Mouse (Mus musculus): ENCODE results near the gene Ufsp1.
"Not testable (repeated sequence)": the region's sequence is repeated elsewhere in the genome, so short reads cannot be mapped to it uniquely, and the experiment has no call there.

The Ufsp1 gene

DNA sequence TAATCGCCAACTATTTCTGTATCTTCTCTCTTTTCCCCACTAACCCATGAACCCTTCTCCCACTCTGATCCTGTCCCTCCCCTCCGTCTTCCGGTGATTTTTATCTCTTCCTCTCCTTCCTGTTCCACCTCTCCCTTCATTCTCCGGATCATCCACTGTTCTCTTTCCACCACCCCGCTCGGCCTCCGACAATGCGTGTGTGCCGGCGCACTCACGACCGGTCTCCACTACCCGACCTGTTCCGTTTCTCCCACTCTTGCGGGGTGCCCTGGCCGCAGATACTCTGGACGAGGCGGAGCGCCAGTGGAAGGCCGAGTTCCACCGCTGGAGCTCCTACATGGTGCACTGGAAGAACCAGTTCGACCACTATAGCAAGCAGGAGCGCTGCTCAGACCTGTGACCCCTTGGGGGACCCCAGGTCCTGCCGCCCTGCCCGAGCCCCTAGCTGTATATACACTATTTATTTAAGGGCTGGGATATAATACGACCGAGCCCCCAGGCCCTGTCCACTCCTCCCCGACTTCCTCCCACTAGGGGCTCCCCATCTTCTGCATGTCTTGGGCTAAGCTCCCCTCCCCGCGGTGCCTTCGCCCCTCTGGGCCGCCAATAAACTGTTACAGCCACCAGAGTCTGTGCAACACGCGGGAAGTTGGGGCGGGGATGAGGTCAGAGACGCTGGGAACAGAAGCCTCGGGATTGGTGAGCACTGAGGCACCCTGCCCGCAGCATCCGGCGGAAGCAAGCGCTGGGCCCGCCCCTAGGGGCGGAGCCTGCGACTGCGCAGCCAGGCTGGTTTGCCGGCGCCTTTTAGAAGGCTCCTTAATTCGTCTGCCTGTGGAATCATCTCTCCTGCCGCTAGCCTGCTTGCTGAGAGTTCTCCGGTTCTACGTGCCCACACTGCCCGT, at the start of gene Ufsp1:
Gene Ufsp1 (plus strand): TSS at position 791 of the 905 bp plus-strand sequence.
- peak; percentile 94 to 95 for DNase-seq (ENCODE audit: low spot score in 2 of 2)

DNA sequence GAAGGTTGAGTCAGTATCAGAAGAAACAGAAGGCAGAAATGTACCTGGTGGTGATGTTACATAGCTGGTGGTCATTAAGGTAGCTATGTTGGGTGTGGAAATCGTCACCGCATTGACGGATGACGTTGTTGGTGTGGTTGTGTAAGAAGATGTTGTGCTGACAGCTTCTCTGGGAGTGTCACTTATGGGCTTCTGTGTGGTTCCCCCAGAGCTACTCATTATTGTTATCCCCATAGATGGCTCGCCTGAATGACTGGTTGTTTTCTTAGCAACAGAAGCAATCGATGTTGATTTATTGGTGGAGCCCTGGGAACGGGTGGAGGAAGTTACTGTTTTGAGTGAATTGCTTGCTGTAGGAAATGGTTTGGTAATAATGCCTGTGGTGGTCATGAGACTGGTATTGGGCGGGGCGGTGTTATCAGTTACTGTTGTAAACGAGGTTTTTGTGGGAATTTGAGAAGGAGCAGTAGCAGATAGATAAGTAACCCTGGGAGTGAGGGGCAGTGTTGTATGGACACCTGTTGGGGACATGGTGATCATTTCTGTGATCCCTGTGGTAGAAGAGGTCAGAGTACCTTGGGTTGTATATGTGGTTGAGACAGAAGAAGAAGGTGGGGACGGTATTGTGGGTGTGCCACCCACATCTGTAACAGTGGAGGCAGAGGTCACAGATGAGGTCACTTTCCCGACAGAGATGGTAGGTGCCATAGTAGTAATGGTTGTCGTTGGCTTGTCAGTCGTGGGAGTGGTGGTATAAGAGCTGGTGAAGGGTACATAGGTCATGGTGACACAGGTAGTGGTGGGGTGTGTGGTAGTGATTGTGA, 30.3 kb upstream of the Ufsp1 start:
- no peak for DNase-seq (ENCODE audit: low spot score in 2 of 2)

DNA sequence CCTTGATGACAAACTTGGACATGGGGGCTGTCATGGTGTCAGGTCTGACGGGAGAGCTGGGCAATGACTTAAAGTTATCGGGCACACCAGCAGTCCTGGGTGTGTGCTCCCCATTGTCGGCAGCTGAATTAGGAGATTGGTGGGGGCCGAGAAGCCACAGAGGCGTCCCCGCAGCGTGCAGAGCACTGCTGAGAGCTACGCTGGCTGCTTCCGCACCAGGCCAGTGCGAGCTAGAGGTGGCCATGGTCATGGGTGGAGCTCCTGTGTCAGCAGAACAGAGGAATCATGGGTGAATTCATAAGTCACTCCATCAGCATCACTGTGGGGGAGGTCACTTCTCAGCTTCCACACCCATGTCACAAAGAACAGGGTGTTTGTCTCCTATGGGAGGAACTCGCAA, 29.6 kb upstream of the Ufsp1 start:
- DNase-seq (ENCODE audit: low spot score in 2 of 2): no peak

DNA sequence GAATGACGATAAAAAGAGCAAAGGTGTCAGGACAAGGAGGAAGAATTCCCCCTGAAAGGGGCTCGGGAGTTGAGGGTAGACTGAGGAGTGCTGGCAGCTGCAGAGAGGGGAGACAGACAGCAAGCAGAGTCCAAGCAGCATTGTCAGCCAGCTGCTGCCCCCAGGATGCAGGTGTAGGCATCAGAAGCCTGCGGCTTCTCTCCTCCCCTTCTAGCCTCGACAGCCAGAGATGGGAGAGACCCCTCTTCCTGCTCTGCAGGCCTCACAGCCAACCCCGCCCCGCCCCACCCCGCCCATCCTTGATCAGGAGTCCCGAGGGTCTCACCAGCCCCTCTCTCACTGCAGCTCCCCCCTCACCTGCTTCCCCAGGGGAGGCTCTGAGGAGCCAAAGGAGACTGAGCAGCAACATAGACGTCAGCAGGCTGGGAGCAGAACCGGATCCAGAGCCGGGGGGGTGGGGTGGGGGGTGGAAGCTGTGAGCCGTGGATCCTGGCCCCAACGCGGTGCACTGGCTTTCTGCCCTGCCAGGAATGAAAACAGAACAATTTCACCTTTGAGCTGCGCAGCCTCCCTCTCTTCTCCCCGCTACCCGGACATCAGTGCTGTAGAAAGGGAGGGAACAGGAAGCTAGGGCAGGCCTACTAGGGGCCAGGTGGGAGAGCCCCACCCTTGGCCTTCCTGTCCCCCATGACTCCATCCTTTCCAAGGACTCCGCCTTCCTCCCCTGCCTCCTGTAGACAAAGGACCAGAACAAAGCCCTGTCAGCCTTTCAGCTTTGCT, 26.1 kb upstream of the Ufsp1 start:
- DNase-seq (ENCODE audit: low spot score in 2 of 2): peak in 1 of 2 experiments; percentile 55

DNA sequence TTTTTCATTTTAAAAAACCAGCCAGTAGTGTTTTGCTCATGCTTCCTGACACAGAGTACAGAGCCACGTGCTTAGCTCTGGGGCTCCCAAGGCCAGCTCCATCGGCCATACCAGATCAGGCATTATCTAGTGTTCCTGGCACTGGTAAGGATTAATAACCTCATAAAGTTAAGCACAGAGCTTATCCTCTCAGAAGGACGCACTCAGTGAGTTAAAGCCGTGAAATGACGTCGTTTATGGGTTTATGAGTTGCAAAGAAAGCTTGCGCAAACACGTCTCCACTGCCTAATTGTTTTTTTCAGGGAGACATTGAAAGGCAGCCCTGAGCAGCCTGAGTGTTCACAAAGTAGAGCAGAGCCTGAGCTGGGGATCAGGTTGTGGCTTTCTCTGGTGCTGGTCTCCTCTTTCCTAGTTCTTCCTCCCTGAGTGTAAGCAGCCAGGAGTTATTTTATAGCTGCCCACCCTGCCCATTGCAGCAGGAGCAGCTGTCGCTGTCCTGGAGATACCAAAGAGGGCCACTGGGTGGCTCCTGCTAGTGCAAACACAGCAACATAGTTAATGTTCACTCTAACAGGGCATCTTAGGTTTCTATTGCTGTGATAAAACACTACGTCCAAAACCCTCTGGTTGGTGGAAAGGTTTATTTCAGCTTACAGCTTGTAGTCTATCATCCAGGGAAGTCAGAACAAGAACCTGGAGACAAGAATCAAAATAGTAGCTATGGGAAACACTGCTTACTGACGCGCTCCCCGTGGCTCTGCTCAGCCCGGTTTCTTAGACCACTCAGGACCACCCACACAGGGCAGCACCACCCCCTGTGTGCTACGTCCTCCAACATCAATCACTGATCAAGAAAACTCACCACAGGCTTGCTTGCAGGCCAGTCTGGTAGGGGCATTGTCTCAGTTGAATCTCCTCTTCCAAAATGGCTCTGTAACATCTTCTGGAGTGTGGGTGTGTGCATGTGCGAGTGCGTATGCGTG, 16.8 kb upstream of the Ufsp1 start:
- no peak for DNase-seq (ENCODE audit: low spot score in 2 of 2)

DNA sequence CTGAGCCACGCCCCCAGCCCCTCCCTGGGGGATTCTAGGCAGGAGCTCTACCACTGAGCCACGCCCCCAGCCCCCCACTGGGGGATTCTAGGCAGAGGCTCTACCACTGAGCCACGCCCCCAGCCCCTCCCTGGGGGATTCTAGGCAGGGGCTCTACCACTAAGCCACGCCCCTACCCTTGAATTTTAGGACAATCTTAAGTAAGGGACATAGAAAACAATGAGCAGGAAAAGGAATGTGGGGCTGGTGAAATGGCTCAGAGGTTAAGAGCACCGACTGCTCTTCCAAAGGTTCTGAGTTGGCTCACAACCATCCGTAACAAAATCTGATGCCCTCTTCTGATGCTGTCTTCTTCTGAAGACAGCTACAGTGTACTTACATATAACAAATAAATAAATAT, 10.0 kb upstream of the Ufsp1 start:
- not testable (repeated sequence) for DNase-seq (ENCODE audit: low spot score in 2 of 2)

DNA sequence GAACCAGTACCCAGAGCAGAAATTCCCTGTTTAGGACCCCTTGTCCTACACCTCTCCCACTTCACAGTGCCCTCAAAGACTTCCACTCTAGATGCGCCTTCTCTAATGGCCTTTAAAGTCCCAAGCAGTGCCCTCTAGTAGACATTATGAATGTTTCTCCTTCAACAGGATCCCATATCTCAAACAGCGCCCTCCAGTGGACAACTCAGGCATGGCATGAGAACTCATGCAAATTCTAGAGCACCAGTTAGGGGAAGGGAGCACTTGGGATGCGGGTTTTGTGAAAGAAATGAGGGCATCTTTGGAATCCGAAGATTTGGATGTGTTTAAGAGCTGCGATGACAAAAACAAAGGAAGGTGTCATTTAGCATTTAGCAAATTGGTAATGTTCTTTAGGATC, 9.4 kb upstream of the Ufsp1 start:
- DNase-seq (ENCODE audit: low spot score in 2 of 2): no peak

DNA sequence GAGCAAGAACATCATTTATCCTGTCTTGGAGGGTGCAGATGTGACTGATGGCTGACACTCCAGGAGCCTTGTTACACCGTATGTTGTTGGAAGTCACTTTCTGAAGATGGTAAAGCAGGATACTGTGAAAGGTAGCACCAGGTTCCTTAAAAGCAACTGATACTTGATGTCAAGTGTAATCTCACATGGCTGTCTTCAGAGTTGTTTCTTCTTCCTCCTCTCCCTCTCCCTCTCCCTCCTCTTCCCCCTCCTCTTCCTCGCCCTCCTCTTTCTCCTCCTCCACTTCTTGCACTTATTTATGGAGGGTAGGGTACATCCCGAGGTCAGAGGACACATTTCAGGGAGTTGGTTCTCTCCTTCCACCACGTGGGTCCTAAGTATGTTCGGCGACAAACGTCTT, 8.4 kb upstream of the Ufsp1 start:
- no peak for DNase-seq (ENCODE audit: low spot score in 2 of 2)

DNA sequence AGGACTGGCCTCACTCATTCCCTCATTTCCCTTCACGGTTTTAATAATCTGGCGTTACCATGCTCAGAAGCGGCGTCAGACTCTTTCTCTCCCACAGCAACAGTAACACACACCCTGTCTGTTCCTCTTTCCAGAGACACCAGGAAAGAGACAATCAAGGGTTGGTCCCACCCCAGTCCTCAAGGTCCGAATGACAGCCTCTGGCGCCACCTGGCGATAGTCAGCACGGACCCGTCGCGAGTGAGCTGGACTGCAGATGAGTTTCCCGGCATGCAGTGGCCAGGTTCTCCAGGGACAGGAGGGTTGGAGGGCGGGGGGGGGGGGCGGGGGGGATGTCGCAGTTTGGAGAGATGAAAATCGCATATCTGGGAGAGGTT, 7.8 kb upstream of the Ufsp1 start:
- DNase-seq (ENCODE audit: low spot score in 2 of 2): peak; percentile 81 to 88

DNA sequence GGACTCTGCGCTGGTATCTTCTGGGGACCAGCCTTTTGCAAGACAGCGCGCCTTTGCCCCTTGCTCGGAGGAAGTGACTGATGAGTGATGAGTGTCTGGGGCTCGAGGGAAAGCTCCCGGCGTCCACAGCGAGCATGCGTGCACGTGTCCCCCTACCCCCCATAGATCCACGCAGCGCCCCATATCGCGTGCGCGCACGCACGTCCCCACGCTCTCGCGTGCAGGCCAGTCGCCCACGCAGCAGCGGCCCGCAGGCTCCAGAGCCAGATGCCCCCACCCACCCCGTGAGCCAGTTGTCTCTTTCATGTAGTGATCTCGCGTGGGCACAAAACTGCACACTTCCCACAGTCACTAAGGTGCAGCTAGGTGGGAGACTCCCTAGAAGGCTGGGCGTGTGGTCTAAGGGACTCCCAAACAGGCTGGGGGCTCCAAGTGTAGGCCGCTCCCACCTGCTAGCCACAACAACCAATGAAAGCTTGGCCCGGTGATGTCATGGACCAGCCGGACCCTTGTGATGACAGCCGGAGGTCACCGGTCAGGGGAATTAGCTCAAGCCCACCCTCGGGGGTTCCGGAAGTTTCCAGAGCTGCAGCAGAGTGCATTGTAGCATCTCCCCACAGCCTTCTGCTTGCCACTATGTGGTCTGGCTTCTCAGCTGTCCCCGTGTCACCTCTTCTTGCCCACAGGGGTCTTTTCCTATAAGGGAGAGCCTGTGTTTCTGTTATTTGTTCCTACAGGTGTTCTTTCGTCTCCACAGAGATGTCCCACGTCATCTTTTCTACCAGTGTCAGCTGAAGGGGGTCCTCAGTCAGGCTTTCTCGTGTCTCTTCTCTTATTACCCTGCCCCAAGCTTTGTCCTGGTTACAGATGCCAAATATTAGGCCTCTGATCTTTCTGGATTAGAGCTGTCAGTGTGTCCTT, 7.1 kb upstream of the Ufsp1 start, which contains the start of gene Ache:
Gene Ache (plus strand): TSS at position 488 of the 921 bp plus-strand sequence.
- no peak for DNase-seq (ENCODE audit: low spot score in 2 of 2)

DNA sequence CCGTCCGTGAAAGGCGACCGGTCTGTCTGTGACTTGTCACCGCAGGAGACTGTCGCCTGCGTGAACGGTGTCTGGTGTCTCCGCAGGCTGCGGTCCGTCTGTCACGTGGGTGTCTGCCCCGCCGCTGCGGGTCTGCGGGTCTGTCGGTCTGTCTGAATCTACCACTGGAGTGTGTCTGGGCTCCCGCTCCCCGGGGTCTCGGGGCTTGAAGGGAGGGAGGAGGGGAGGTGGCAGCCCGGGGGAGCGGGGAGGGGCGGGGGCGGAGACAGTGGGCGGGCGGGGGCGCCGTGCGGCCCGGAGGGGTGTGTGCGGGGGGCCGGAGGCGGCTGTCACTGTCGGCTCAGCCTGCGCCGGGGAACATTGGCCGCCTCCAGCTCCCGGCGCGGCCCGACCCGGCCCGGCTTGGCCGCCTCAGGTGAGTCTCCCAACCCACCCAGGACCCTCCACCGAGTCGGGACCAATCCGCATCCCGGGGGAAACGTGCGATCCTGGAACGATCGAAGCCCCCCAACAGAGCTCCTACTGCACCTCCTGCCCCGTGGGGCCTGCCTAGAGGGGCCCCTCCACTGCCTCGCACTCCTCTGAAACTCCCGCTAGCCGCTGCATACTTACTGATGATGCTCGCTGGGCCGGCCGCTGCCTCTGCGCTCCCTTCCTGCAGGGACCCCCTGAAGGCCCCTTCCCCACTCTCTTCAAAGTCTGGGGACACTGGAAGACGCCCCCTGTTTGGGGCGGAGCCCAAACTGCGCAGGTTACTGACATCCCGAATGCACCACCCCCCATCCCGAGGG, 6.3 kb upstream of the Ufsp1 start:
- no peak for DNase-seq (ENCODE audit: low spot score in 2 of 2)

DNA sequence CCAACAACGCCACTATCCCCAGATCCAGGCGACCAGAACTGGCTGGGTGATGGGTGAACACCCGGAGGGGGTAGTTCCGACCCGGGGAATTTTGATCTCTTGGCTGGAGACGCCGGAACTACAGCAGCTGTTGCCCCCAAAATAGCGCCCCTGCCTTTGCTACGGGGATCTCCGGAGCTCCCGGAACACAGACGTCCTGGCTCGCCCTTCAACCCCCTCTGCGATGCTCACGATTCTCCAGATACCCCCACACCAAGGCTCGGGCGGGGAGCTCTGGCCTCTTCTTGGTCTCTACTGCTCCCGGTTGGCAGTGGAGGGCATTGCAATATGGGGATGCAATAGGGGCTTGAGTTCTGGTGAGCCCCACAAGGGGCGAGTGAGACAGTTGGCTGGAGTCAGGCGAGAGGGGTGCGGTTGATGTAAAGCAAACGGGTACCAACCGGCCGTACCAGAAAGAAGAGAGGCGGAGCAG, 5.4 kb upstream of the Ufsp1 start:
- peak; percentile 37 to 57 for DNase-seq (ENCODE audit: low spot score in 2 of 2)

DNA sequence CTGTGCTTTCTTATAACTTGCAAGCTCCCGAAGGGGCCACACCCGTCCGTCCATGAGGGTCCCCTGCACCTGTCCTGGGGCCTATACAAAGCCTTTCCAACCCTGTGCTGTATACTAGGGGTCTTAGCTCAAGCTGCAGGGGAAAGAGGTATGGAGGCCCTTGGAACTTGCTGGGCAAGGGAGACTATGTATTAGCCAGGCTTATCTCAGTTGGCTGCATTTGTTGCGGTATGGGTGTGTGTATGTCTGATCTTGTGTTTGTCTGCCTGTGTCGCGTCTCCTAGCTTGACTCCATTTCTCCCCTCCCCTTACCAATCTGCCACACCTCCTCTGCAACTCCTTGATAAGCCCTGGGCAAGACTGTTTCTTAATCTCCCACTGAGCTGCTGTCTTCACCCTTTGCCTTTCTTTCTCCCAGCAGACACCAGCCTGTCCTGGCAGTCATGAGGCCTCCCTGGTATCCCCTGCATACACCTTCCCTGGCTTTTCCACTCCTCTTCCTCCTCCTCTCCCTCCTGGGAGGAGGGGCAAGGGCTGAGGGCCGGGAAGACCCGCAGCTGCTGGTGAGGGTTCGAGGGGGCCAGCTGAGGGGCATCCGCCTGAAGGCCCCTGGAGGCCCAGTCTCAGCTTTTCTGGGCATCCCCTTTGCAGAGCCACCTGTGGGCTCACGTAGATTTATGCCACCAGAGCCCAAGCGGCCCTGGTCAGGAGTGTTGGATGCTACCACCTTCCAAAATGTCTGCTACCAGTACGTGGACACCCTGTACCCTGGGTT, 4.7 kb upstream of the Ufsp1 start:
- peak; percentile 68 to 81 for DNase-seq (ENCODE audit: low spot score in 2 of 2)

DNA sequence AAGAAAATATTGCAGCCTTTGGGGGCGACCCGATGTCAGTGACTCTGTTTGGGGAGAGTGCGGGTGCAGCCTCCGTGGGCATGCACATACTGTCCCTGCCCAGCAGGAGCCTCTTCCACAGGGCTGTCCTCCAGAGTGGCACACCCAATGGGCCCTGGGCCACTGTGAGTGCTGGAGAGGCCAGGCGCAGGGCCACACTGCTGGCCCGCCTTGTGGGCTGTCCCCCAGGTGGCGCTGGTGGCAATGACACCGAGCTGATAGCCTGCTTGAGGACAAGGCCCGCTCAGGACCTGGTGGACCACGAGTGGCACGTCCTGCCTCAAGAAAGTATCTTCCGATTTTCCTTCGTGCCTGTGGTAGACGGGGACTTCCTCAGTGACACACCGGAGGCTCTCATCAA, 3.8 kb upstream of the Ufsp1 start:
- peak; percentile 79 to 86 for DNase-seq (ENCODE audit: low spot score in 2 of 2)

DNA sequence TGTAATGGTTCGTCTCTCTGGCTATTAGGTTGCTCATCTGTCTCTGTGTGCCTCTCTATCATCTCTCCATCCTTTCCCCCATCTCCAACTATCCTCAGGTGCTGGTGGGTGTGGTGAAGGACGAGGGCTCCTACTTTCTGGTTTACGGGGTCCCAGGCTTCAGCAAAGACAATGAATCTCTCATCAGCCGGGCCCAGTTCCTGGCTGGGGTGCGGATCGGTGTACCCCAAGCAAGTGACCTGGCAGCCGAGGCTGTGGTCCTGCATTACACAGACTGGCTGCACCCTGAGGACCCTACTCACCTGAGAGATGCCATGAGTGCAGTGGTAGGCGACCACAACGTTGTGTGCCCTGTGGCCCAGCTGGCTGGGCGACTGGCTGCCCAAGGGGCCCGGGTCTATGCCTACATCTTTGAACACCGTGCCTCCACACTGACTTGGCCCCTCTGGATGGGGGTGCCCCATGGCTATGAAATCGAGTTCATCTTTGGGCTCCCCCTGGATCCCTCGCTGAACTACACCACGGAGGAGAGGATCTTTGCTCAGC, 3.0 kb upstream of the Ufsp1 start:
- DNase-seq (ENCODE audit: low spot score in 2 of 2): no peak

DNA sequence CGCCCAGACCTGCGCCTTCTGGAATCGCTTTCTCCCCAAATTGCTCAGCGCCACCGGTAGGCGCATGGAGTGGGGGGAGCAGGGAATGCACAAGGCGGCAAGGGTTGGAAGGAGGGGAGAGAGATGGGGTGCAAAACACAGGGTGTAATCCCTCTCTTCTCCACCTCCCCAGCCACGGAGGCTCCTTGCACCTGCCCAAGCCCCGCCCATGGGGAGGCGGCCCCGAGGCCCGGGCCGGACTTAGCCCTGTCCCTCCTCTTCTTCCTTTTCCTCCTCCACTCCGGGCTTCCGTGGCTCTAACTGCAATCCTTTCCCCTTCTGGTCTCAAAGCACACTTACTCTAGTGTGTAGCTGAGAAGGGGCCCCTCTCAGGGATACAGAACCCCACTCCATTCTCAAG, 1.1 kb upstream of the Ufsp1 start:
- DNase-seq (ENCODE audit: low spot score in 2 of 2): peak; percentile 82 to 84

DNA sequence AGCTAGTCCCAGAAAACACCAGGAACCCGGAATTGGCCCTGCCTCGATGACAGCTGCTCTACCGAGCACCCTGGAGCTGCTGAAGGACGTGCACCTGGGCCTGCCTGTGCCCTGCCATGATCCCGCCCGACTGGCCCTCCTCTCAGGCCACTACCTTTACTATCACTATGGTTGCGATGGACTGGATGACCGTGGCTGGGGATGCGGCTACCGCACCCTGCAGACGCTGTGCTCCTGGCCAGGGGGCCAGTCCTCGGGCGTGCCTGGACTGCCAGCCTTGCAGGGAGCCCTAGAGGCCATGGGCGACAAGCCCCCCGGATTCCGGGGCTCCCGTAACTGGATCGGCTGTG, 290 bp downstream of the Ufsp1 start:
- DNase-seq (ENCODE audit: low spot score in 2 of 2): peak in 1 of 2 experiments; percentile 39

DNA sequence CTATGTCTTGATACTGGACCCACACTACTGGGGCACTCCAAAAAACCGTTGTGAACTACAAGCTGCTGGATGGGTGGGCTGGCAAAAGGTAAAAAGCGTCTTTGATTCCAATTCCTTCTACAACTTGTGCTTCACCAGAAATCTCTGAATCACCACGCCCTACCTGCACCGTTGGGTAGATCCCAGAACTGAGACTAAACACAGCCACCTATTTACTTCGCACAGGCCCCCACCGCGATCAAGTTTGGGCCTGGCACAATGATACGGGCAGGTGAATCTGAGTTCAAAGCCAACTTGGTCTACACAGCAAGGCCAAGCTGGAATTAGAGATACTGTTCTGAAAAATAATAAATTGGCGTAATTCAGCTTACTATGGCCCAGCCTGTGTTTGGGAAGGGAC, 867 bp downstream of the Ufsp1 start:
- DNase-seq (ENCODE audit: low spot score in 2 of 2): no peak
